Mouse (Mus musculus): ENCODE data around the gene Aqr.

GRCm38 (mm10) chr2:114100834-114101233 lies 86.0 kb downstream of the Aqr start:
- no peak for TF ChIP-seq CTCF (conservative IDR thresholded peaks at IDR 0.05; ENCODE audit: insufficient read depth, insufficient read length, low read depth, low read length)
- no peak for TF ChIP-seq POLR2A (IDR thresholded peaks at IDR 0.05; ENCODE audit: low read depth, low read length)

Measured in kidney, adult 2 months (tissue).